Mouse (Mus musculus): ENCODE measurements around the gene Gm10198. TPM values are rescaled to one million over a fixed set of nuclear protein-coding genes. Genes with fewer than 3 reads are reported as not detected.

The Gm10198 gene
- not detected for total RNA-seq (2021)

DNA sequence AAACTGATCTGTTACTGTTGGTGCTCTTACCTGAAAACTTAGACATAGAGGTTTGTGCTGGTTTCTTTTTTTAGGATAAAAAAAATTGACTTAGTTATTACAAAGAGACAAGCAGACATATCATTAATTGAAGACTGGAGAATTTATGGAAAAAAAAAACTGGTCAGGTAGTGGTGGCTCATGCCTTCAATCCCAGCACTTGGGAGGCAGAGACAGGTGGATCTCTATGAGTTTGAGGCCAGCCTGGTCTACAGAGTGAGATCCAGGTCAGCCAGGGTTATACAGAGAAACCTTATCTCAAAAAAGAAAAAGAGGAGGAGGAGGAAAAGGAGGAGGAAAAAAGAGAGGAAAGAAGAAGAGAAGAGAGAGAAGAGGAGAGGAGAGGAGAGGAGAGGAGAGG is at the start of gene Gm10198:
Gene Gm10198, plus strand, starts transcription at position 301 of the 400 bp plus-strand sequence.
- intact Hi-C loops (cut with DNase I), result no loop called here
- no peak for DNase-seq (ENCODE audit: low spot score)

GRCm38 (mm10) chr13:111545286-111545685 is 47.3 kb upstream of the Gm10198 start:
- no peak for DNase-seq (ENCODE audit: low spot score)
- intact Hi-C loops (cut with DNase I), result no loop called here

DNA sequence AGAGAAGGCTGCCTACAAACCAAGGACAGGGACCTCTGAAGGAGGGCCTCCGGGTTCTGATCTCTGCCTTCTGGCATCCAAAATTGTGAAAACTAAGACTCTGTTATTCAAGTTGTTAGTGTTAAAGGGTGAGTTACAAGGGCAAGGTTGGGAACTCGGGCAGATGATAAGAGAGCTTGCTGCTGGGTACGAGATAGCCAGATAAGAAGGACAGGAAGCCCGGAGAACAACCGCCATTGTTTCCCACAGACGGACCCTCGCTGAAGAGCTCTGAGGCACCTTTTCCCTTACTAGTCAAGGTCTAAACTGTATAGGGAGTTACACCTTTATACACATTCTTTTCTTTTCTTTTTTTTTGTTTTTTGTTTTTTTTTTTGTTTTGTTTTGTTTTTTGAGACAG is 39.8 kb upstream of the Gm10198 start:
- DNase-seq (ENCODE audit: low spot score), result no peak
- intact Hi-C loops (cut with DNase I), result no loop called here

GRCm38 (mm10) chr13:111553182-111553581 is 39.4 kb upstream of the Gm10198 start:
- DNase-seq (ENCODE audit: low spot score), result no peak
- intact Hi-C loops (cut with DNase I), result no loop called here

DNA sequence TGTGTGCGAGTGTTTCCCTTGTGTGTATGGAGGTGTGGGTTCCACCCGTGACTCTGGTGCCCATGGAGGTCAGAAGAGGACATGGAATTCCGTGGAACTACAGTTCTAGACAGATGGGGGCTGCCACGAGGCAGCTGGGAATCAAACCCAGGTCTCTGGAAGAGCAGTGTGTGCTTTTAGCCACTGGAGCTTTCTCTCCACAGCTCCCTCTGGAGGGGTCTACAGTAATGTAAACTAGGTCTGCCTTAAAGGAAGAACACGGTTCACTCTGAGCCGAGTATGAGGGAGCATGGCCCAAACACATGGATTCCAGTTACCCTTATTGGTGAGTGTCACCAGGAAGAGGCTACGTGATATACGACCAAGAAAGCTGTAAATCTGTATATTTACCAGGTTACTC is 38.6 kb upstream of the Gm10198 start:
- intact Hi-C loops (cut with DNase I), result no loop called here
- no peak for DNase-seq (ENCODE audit: low spot score)

DNA sequence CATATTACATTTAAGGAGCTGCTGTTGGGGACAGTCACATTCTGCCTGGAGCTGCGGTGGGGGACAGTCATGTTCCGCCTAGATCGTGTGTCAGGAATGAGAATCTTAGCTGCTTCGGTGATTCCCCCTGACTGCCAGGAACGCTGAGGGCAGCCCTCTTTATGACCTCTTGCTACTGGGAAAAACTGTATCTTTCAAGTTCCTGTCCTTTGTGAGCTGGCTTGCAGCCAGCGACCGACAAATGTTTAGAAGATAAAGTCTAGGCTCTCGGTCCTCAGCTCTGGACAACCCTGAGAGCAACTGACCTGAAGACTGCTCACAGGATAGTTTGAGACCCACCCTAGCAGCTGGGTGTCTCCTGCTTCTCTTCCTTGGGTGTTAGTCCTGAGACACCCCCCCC is 37.3 kb upstream of the Gm10198 start:
- no peak for DNase-seq (ENCODE audit: low spot score)
- intact Hi-C loops (cut with DNase I), result no loop called here

GRCm38 (mm10) chr13:111556375-111556774 is 36.2 kb upstream of the Gm10198 start:
- no peak for DNase-seq (ENCODE audit: low spot score)
- intact Hi-C loops (cut with DNase I), result no loop called here

DNA sequence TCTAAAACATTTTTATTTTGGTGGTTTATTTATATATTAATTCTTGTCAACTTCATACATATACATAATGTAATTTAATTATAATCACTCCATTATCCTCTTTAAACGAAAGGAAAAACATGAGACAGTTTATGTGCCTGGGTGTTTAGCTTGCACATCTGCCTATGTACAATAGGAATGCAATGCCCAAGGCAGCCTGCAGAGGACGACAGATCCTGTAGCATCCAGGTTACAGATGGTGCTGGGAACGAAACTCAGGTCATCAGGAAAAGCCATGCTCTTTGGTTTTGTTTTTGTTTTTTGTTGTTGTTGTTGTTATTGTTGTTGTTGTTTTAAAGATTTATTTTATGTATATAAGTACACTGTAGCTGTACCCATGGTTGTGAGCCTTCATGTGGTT is 32.4 kb upstream of the Gm10198 start:
- DNase-seq (ENCODE audit: low spot score), result no peak
- intact Hi-C loops (cut with DNase I), result no loop called here

- intact Hi-C loops (cut with DNase I), result no loop called here
- DNase-seq (ENCODE audit: low spot score), result no peak
Observed at GRCm38 (mm10) chr13:111562595-111562994, 30.0 kb upstream of the Gm10198 start.

DNA sequence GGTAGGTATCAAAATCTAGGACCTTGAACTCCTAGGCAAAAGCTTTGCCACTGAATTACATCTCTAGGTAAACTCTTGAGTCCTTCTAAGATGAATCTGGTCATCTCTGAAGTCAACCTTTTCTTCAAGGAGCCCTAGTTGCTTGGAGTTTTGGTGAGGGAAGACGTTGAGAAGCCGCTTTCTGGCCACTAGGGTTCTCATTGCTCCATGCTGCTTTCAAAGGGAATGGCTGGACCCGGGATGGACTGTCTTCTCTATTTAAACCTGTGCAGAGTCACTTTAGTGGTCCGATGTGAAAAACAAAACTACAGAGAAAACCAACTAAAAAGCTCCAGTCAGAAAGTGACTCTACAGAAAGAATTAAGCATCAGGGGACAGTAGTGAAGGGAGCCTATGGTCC is 18.4 kb upstream of the Gm10198 start:
- intact Hi-C loops (cut with DNase I), result no loop called here
- DNase-seq (ENCODE audit: low spot score), result no peak

DNA sequence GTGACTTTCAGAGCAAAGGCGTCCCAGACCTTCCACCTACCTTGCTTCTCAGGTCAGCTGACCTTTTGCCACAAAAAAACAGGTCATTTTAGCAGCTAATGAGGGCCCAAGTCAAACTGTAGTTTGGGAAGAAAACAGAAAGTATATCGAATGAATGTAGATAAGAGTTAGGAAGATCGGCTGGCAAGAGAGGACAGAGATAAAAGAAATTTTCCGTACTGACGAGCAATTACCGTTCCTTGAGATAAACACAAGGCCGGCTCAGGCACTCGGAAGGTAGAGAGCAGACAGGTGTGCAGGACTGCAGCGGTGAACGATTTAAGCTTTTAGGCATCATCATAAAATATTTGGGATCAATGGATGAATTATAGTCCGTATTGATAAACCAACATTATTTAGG is 15.4 kb upstream of the Gm10198 start:
- DNase-seq (ENCODE audit: low spot score), result no peak
- intact Hi-C loops (cut with DNase I), result loop anchor here (5.0 kb wide), 1 partner anchor 165 kb away; no protein-coding TSS in a partner anchor

GRCm38 (mm10) chr13:111580054-111580453 is 12.5 kb upstream of the Gm10198 start:
- DNase-seq (ENCODE audit: low spot score), result no peak
- intact Hi-C loops (cut with DNase I), result no loop called here

DNA sequence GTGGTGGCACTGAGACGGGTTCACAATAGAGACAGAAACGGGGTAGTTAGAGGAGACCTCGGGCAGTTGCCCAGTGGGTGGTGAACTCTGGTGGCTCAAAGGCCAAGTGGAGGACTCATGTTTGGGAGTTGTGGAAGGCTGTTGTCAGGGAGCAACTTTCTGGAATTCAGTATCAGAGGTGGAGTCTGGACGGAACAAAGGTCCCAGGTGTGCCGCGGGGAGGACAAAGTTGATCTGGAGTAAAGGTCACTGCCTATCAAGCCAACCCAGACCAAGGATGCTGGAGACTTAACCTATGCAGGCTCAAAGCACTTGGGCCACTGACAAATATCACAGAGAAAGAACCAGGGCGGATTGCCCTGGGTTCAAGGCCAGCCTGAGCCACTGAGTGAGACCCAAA is 5.5 kb downstream of the Gm10198 start:
- intact Hi-C loops (cut with DNase I), result no loop called here
- DNase-seq (ENCODE audit: low spot score), result no peak

- intact Hi-C loops (cut with DNase I), result no loop called here
- DNase-seq (ENCODE audit: low spot score), result no peak
Observed at GRCm38 (mm10) chr13:111601383-111601782, 8.8 kb downstream of the Gm10198 start.

DNA sequence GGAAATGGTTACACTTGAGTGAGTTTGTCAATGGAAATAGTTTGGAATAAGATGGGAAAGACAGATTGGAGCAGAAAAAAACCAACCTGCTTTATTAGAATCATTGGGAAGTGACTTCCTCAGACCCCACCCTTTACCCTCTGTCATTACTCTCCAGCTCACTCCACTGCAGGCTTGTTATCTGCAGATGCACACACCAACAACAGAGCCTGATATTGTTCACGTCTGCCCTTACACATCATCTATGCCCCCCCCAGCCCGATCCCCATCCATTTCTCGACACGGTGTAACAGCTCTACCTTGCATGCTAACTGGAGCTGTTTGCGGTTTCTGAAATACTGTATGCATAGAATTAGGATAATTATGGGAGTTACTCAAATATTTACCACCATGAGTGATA is 12.2 kb downstream of the Gm10198 start:
- intact Hi-C loops (cut with DNase I), result no loop called here
- no peak for DNase-seq (ENCODE audit: low spot score)

DNA sequence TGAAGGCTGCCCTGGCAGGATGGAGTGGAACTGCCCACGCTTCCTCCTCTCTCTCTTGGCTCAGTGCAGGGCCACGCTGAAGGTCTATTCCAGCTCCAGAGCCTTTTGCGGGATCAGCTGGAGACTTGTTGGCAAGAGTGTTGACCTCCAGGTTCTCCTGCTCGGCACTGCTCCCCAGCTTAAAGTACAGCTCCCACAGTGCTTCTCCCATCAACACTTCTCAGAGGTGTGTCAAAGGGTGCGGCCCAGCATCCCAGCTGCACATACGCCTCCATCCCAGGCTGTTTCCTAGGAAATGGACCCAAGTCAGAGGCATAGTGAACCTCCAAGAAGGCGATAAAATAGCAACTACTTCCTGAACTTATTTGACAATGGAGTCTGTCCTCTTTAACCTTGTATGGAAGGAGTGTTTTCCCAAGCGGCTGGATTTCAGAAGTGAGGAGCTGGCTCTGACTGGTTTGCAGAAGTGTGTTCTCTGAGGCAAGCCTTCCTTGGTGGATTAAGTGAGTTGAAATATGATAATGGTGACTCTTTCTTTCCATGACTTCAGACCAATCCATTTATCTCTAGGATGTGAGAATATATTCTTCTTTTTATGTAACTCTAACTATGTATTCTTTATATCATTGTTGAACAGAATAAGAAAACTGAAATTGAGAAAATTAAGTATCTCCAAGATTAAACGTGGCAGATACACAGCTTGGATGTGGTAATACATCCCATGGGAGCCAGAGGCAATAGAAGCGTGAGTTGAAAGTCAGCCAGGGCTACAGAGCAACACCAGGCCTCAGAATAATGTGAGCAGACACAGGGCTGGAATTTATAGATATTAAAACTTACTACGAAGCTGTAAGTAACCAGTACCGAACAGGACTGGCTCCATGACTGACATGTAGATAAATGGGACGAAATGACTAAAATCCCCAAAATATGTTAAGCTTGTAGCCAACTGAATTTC is 23.9 kb downstream of the Gm10198 start:
- intact Hi-C loops (cut with DNase I), result no loop called here
- DNase-seq (ENCODE audit: low spot score), result no peak

DNA sequence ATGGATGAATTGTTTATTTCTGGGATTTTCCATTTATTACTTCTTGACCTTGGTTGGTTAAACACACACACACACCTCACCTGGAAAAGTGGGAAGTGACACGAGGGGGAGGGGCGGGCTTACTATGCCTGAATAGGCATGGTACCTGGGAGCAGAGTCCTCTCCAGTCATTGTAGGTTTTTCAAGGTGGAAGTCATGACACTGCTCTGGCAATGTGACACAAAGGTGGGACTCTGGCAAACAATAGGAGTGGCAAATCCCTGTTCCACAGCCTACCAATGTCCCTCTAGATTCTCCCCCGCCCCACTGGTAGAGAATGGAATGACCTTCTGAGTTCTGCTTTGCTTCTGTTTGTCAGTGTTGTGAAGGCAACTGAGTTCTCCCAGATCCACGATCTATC is 27.8 kb downstream of the Gm10198 start:
- no peak for DNase-seq (ENCODE audit: low spot score)

GRCm38 (mm10) chr13:111622425-111622824 is 29.8 kb downstream of the Gm10198 start:
- no peak for DNase-seq (ENCODE audit: low spot score)
- intact Hi-C loops (cut with DNase I), result no loop called here

More for the DNA sequence above, 27.8 kb downstream of the Gm10198 start:
- intact Hi-C loops (cut with DNase I), result no loop called here

- intact Hi-C loops (cut with DNase I), result no loop called here
- no peak for DNase-seq (ENCODE audit: low spot score)
Observed at GRCm38 (mm10) chr13:111623112-111623511, 30.5 kb downstream of the Gm10198 start.

DNA sequence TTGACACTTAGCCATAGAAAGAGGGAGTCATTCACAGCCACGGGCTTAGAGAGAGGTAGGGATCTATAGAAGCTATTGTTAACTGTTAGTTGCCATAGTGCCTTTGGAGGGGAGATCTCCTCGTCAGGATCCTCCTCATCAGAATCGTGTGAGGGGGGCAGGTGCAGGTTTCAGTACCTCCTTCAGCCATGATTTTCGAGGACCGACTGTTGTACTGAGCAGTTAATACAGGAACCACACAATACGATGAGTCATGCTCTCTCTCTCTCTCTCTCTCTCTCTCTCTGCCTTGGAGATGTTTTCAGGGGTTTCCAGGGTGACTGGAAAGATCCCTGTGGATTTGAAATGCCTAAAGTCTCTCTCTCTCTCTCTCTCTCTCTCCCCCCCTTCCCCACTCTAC is 31.5 kb downstream of the Gm10198 start:
- no peak for DNase-seq (ENCODE audit: low spot score)
- intact Hi-C loops (cut with DNase I), result no loop called here
